In the genomic region with DNA sequence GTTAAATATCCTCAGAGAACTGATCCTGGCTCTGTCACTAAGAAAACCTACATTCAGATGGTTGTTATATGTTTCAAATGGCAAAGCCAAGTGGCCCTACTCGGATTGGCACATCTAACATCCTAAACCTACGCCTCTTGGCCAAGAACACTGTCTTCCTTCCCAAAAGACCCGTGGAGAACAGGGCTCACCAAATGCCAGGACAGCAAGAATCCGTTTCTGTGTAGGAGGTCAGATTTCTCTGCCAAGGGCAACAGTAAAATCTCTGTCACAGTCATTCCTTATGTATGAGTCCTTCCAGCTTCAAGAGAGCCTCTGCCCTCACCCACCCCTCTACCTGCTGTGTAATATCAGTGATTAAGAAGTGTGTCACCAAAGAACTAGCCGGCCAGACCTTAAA, we compare ENCODE assay signal across 19 mouse cellular contexts. TPM values are rescaled to one million over a fixed set of nuclear protein-coding genes. Genes with fewer than 3 reads are reported as not detected.
A peak's percentile ranks its signal among the peaks of the same experiment; 100 is the strongest.
DNase-seq lines count a peak whose midpoint lies in the region; ATAC-seq and TF ChIP-seq lines count a peak whose summit lies in the region.
"Had no signal": no experiment of that assay in that cellular context is flagged by ENCODE, and none has a peak within 500 bp of the region (broad histone marks: within the 10 kb centered on the region; RNA-seq: fewer than 3 reads in every experiment).

No protein-coding gene starts in this region.

- CTCF ChIA-PET in Patski (lab: Charles Lee): interaction anchor here (1.0 kb wide), 1 partner anchor 142 kb away, joined by 3 read pairs; no protein-coding TSS in a partner anchor

- H3K4me3 ChIP-seq in myocyte: no peak overlapping the region
- H3K4me3 ChIP-seq in kidney, embryonic 16.5 days (ENCODE audit: low read length): no peak overlapping the region
- no peak overlapping the region for H3K4me3 ChIP-seq in hindbrain, embryonic 11.5 days (ENCODE audit: low read depth, low read length)
- H3K4me3 ChIP-seq: heart, embryonic 10.5 days; limb, embryonic 12.5 days; midbrain, embryonic 13.5 days; stomach, embryonic 15.5 days had no signal

- no peak overlapping the region for H3ac ChIP-seq in myocyte (ENCODE audit: control insufficient read depth, insufficient read length)

- H3K27ac ChIP-seq in kidney, embryonic 16.5 days (ENCODE audit: low read length): no peak overlapping the region
- H3K27ac ChIP-seq in hindbrain, embryonic 11.5 days (ENCODE audit: low read depth, low read length): no peak overlapping the region
- H3K27ac ChIP-seq: heart, embryonic 10.5 days; limb, embryonic 12.5 days; liver, embryonic 14.5 days; midbrain, embryonic 13.5 days; stomach, embryonic 15.5 days had no signal

- H3K27me3 ChIP-seq in Patski (peaks cover 2% of the 10 kb centered on the region), myocyte (ENCODE audit: control insufficient read depth, insufficient read depth, insufficient read length) (no peaks in the 10 kb centered on the region)
- no peaks in the 10 kb centered on the region for H3K27me3 ChIP-seq in kidney, embryonic 16.5 days (ENCODE audit: insufficient read depth, low read length)
- H3K27me3 ChIP-seq in hindbrain, embryonic 11.5 days (ENCODE audit: control insufficient read depth, insufficient read depth, low read length): no peaks in the 10 kb centered on the region
- H3K27me3 ChIP-seq: limb, embryonic 12.5 days; midbrain, embryonic 13.5 days; stomach, embryonic 15.5 days had no signal

- POLR2A ChIA-PET in Patski (lab: Charles Lee): no interaction called here

- WGBS in kidney, embryonic 16.5 days: 66% methylated on average over 5 of the region's 5 CpGs
- 84% methylated on average over 5 of the region's 5 CpGs for whole genome bisulfite sequencing in hindbrain, embryonic 11.5 days

- in situ Hi-C loops in Patski (cut with MboI; ENCODE audit: low pct_unique_long_range_greater_than_20kb): no loop called here

- H3K79me2 ChIP-seq in myocyte (ENCODE audit: control insufficient read depth, insufficient read depth): no peaks in the 10 kb centered on the region

- TF ChIP-seq POLR2A in myocyte (IDR thresholded peaks at IDR 0.05; ENCODE audit: insufficient read length, low read depth): no peak

- no peaks in the 10 kb centered on the region for H3K36me3 ChIP-seq in myocyte (ENCODE audit: control insufficient read depth, insufficient read depth)
- H3K36me3 ChIP-seq in kidney, embryonic 16.5 days (ENCODE audit: insufficient read depth, low read length): no peaks in the 10 kb centered on the region
- no peaks in the 10 kb centered on the region for H3K36me3 ChIP-seq in hindbrain, embryonic 11.5 days (ENCODE audit: control insufficient read depth, insufficient read depth, low read length)
- H3K36me3 ChIP-seq: heart, embryonic 10.5 days; limb, embryonic 12.5 days; midbrain, embryonic 13.5 days; stomach, embryonic 15.5 days had no signal

- no peak for TF ChIP-seq CTCF in Patski (IDR thresholded peaks at IDR 0.05)

- H3K4me2 ChIP-seq in myocyte (ENCODE audit: low read depth): peak overlapping the region; percentile 36
- no peak overlapping the region for H3K4me2 ChIP-seq in kidney, embryonic 16.5 days (replicated peaks; ENCODE audit: low read depth, low read length)
- H3K4me2 ChIP-seq in hindbrain, embryonic 11.5 days (replicated peaks; ENCODE audit: low read depth, low read length): no peak overlapping the region
- H3K4me2 ChIP-seq: limb, embryonic 12.5 days; midbrain, embryonic 13.5 days; stomach, embryonic 15.5 days had no signal

- H3K9ac ChIP-seq in kidney, embryonic 16.5 days (replicated peaks; ENCODE audit: low read length): no peak overlapping the region
- H3K9ac ChIP-seq in hindbrain, embryonic 11.5 days (ENCODE audit: low read depth, low read length): no peak overlapping the region
- H3K9ac ChIP-seq: limb, embryonic 12.5 days; liver, embryonic 14.5 days; midbrain, embryonic 13.5 days; stomach, embryonic 15.5 days had no signal

- H3K4me1 ChIP-seq in kidney, embryonic 16.5 days (ENCODE audit: insufficient read depth, low read length): no peaks in the 10 kb centered on the region
- no peaks in the 10 kb centered on the region for H3K4me1 ChIP-seq in hindbrain, embryonic 11.5 days (replicated peaks; ENCODE audit: control insufficient read depth, insufficient read depth, low read length)
- H3K4me1 ChIP-seq: heart, embryonic 10.5 days; limb, embryonic 12.5 days; midbrain, embryonic 13.5 days; stomach, embryonic 15.5 days had no signal

- H3K9me3 ChIP-seq in kidney, embryonic 16.5 days (ENCODE audit: low read length): no peaks in the 10 kb centered on the region
- no peaks in the 10 kb centered on the region for H3K9me3 ChIP-seq in hindbrain, embryonic 11.5 days (ENCODE audit: control insufficient read depth, low read length)
- H3K9me3 ChIP-seq: heart, embryonic 10.5 days; limb, embryonic 12.5 days; midbrain, embryonic 13.5 days; stomach, embryonic 15.5 days had no signal

- DNase-seq in adrenal gland, postnatal 10 days: peak; percentile 19
- DNase-seq in adrenal gland, postnatal 25 days: no peak
- peak; percentile 28 for DNase-seq in Patski (ENCODE audit: low read depth, low spot score)
- DNase-seq in cerebellum, adult 9-11 months: peak; percentile 55
- DNase-seq in hindbrain, embryonic 11.5 days (ENCODE audit: low spot score): no peak
- DNase-seq in thymus, postnatal 4 days: no peak
- DNase-seq: gastrocnemius, postnatal 10 days; heart, postnatal 14 days; kidney, adult 18-20 months; kidney, postnatal 14 days; thymus, adult 2 months had no signal

- ATAC-seq in Patski: peak; percentile 90
- ATAC-seq in kidney, embryonic 16.5 days (ENCODE audit: low FRiP score, low TSS enrichment): no peak
- no peak for ATAC-seq in hindbrain, embryonic 11.5 days (ENCODE audit: low FRiP score)
- ATAC-seq: hindbrain, embryonic 16.5 days; midbrain, embryonic 13.5 days had no signal

TF ChIP-seq in myocyte, 11 proteins besides CTCF, POLR2A, EP300 and RAD21:
- TF ChIP-seq MYOG (IDR thresholded peaks at IDR 0.05; ENCODE audit: control insufficient read depth in 1 of 3, insufficient read depth in 1 of 3, insufficient read length in 2 of 3, low read depth in 2 of 3) (no peak), POLR2AphosphoS2 (IDR thresholded peaks at IDR 0.05; ENCODE audit: insufficient read length, low read depth) (no peak), SRF (IDR thresholded peaks at IDR 0.05; ENCODE audit: control insufficient read depth, insufficient read length, low read depth) (no peak), USF1 (IDR thresholded peaks at IDR 0.05; ENCODE audit: low read depth) (no peak), TCF3 (IDR thresholded peaks at IDR 0.05; ENCODE audit: insufficient read length, low read depth) (no peak), MYOD1 (IDR thresholded peaks at IDR 0.05; ENCODE audit: control insufficient read depth in 1 of 3, insufficient read length in 2 of 3, low read depth in 2 of 3) (no peak), TCF12 (IDR thresholded peaks at IDR 0.05; ENCODE audit: insufficient read depth, poor library complexity, severe bottlenecking) (no peak), CEBPB (IDR thresholded peaks at IDR 0.05; ENCODE audit: insufficient read depth, poor library complexity, severe bottlenecking) (no peak), REST (IDR thresholded peaks at IDR 0.05; ENCODE audit: insufficient read depth, insufficient read length) (no peak), MAX (IDR thresholded peaks at IDR 0.05; ENCODE audit: low read depth) (no peak), E2F4 (IDR thresholded peaks at IDR 0.05; ENCODE audit: insufficient read depth) (no peak)

RNA-seq across cellular contexts. Expression of a gene that starts 44.3 kb away (rescaled TPM):
- total RNA-seq in adrenal gland, postnatal 10 days (2021): 10 to 100 TPM; 10.3 to 12.6 TPM
- total RNA-seq in adrenal gland, postnatal 25 days (2021): 16.2 and 18.2 TPM in 2 replicates
- polyA plus RNA-seq in Patski (2021) (10.5 TPM), myocyte (2012; fragmentation: generic; extraction: Trizol) (8.0 TPM)
- 20.6 and 23.9 TPM in 2 replicates for polyA plus RNA-seq in kidney, embryonic 16.5 days (2015; fragmentation: Nextera tagmentation; extraction: Ambion mirVana)
- polyA plus RNA-seq in hindbrain, embryonic 11.5 days (2014; fragmentation: Nextera tagmentation; extraction: Ambion mirVana): 26.5 and 34.1 TPM in 2 replicates

RNA-seq across cellular contexts. Expression of a gene that starts 45.4 kb away (rescaled TPM):
- 1 to 10 TPM; 7.1 to 7.5 TPM for total RNA-seq in adrenal gland, postnatal 10 days (2021)
- total RNA-seq in adrenal gland, postnatal 25 days (2021): 7.4 and 9.2 TPM in 2 replicates
- polyA plus RNA-seq in Patski (2021): 7.2 TPM
- 4.7 TPM for polyA plus RNA-seq in myocyte (2012; fragmentation: generic; extraction: Trizol)
- polyA plus RNA-seq in kidney, embryonic 16.5 days (2015; fragmentation: Nextera tagmentation; extraction: Ambion mirVana): 12.2 and 13.2 TPM in 2 replicates
- 4.2 and 4.7 TPM in 2 replicates for polyA plus RNA-seq in hindbrain, embryonic 11.5 days (2014; fragmentation: Nextera tagmentation; extraction: Ambion mirVana)

Comparison
In these comparisons a context has a peak if more than half of its experiments do, and no peak if none do; other contexts are left out.
1. DNase-seq: peak in adrenal gland, postnatal 10 days (single experiment), Patski (single experiment) and cerebellum, adult 9-11 months (single experiment); none in adrenal gland, postnatal 25 days (single experiment), hindbrain, embryonic 11.5 days (single experiment) and thymus, postnatal 4 days (single experiment).